Mouse (Mus musculus): ENCODE measurements around the gene Tmem184a.

DNA sequence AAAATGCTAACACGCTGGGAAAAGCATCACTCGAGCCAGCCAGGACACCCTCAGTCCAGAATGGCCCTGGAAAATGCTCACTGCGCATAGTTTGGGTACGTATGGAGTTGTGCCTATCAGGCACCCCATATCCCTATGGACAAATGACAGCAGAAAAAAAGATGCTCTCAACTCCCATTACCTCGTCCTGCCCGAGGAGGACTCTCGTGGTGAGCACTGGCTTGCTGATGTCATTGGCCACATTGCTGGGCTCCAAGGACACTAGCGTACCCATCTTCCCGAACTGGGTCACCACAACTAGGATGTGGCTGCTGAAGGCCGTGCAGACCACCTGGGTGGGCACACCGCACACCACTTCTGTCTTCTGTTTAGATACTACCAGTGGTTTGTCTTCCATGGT lies 6.2 kb upstream of the Tmem184a start:
- TF ChIP-seq CTCF (IDR thresholded peaks at IDR 0.05; ENCODE audit: low read depth) (no peak), EP300 (optimal IDR thresholded peaks at IDR 0.05) (no peak)
